Mouse (Mus musculus) right cerebral cortex, adult 2 months (tissue): ENCODE measurements at regions not wholly inside any gene's neighbourhood (a gene's known extent, or its start where the extent isn't known, plus 50 kb on each side); places are given as distances from the start of the nearest gene placed in this dataset.

ENCODE experiments used
- DNase-seq, 2 experiments: peaks; one replicate each; pipeline ENCODE4 v3.0.0; 2021 to 2022; ENCODE audit warnings: low spot score in 2 of 2

GRCm38 (mm10) chr11:30372924-30373323, 98.7 kb downstream of the 4930505A04Rik start:
- no peak for DNase-seq

DNA sequence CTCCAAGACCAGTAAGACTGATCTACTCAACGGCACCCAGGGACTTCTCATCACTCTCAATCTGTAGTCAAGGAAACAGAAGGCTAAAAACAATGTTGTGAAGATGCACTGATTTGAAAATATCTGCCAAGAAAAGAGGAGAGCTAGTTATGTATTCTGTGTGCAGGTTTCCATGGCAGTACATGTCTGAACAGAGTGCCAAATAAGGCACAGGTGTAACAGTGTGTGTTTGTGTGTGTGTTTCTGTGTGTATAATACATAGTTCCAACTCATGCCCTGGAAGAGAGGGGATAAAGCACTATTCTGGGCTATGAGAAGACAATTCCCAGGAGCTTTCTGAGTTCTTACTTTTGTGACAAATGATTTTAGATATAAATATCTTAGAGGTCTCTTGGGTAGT, 99.7 kb downstream of the 4930505A04Rik start:
- DNase-seq = peak; percentile 5 to 6

DNA sequence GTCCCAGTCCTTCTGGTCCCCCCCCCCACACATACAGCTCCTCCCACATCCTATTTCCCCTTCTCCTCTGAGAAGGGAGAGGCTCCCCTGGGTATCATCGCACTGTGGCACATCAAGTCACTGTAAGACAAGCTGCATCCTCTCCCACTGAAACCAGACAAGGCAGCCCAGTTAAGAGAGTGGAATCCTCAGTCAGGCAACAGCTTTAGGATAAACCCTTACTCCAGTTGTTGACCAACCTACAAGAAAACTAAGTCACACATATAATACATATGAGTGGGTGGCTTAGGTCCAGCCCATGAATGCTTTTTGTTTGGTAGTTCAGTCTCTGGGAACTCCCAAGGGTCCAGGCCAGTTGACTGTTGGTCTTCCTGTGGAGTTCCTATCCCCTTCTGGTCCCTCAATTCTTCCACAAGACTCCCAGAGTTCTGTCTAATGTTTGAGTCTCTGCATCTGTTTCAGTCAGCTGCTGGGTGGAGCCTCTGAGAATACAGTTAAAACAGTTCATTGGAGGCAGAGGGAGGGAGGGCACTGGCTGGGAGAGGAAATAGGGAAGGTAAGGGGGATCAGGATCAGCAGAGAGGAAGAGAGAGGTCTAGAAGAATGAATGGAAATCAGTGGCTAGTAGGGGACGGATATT, 101.7 kb upstream of the Sptbn1 start:
- DNase-seq = no peak

DNA sequence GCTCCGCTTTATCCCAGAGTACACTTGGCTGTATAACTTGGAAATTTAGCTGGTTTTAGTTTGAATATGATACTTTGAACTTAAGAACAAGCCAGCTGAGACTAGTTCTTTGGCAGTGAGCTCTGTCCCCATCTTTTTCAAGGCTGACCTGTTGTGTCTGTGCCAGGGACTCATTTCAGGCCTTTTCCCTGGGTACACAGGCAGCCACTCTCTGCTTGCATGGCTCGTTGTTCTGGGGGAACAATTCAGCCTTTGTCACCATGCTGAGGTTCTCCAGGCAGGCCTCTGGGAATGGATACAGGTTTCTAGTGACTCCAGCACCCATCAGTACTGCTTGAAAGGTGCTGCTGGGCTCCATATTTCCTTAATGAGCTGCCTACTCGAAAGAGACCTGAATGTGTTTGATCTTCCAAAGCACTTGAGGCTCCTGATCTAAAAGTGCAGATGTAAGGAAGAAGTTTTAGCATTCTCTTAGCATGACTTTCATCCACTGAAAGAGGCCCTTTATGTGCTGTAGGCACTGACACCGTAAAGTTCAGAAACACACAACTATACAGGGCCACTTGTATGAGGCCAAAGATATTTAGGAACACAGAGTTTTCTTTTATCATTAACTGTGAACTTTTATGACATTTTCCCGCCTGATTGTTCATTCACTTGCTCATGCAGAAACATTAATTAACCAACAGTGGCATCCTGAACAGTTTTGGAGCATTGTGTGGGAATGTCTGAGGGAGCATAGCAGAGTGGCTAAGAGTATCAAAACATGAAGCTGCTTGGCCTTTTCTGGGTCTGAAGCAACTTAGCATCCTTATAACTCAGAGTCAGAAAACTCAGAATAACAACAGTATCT, 99.6 kb upstream of the Sptbn1 start:
- DNase-seq = peak; percentile 14 to 33

DNA sequence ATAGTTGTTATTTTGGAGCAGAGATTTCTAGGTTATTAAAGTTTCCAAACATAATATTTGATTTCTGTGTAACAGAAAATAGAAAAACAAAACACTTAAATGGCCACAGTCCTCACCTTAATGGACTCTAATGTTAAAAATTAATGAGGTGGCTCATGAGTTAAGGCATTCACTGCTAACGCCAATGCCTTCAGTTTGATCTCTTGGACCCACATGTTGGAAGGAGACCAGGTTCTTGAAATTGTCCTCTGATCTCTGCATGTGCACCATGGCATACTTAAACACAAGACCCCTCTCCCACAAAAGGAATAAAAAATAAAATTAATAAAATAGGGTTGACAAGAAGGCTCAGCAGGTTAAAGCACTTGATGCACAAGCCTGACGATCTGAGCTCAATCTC, 98.5 kb upstream of the Sptbn1 start:
- no peak for DNase-seq

DNA sequence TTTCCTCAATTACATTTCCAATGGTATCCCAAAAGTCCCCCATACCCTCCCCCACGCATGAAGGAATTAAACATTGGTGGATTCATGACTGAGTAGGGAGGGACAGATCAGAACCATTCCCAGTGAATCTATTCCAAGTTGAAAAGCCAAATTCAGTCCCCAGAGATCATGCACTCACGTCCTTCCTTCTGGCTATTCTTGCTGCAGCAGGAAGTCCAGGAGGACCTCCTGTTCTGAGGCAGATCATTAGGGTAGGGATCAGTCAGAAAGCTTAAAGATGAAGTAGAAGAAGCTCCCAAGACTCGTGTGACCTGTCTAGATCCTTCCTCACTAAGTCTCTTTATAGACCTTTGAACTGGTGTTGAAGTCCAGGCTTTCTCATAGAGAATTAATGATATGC, 97.0 kb upstream of the Sptbn1 start:
- DNase-seq = no peak

DNA sequence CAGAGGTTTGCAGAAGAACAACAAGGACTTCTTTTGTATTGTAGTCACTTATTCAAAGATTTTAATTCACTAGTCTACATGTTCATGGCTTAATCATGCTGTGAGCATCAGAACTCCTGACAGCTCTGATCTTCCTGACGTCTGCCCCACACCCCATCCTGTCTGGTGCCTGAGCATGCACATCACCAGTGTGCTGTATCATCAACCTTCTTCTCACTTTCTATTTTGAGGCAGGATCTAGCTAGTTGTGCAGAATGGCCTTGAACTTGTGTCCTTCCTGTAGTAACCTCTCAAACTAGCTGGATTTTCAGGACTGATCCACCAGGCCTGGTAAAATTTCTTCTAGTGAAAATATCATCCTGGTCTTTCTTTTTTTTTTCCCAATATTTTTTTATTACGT, 96.6 kb upstream of the Sptbn1 start:
- DNase-seq = no peak

GRCm38 (mm10) chr11:30358196-30358595, 90.2 kb upstream of the Sptbn1 start:
- DNase-seq = no peak

GRCm38 (mm10) chr11:30355356-30355755, 87.4 kb upstream of the Sptbn1 start:
- no peak for DNase-seq

DNA sequence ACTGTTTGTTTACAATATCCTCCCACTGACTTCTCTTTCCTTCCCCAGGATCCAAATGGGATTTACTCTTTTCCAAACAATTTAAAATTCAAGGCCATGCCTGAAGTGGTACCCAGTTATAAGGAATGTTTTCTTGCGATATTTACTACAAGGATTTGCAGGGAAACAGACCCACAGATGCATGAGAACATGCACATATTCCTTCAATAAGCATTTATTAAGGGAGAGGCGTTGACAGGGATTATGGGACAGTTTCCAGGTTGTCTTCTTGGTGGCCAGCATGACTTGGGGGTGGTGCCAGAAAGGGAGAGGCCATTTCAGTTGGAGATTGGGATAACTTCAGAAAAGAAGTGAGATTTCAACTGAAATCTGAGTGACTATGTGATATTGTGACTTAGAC, 58.4 kb upstream of the Sptbn1 start:
- no peak for DNase-seq
